Mouse (Mus musculus) heart, postnatal 0 days (tissue): ENCODE measurements at regions not wholly inside any gene's neighbourhood (a gene's known extent, or its start where the extent isn't known, plus 50 kb on each side); places are given as distances from the start of the nearest gene placed in this dataset.

Experiments used
- ATAC-seq: fragments of 200-750 bp; cut with Nextera tagmentation; 2 replicates; pipeline ENCODE4 v1.8.0; 2017; ENCODE audit warnings: low read depth, moderate number of reproducible peaks, moderate library complexity; ENCODE audit not compliant: insufficient read depth
- DNase-seq: peaks from one replicate; pipeline ENCODE4 v3.0.0-alpha.2; 2016; ENCODE audit warnings: low spot score
- H3K27ac ChIP-seq: fragments of 300-500 bp; sonication (generic); 2 replicates; pipeline ENCODE4 v1.5.1; 2014; ENCODE audit warnings: low read depth, mild to moderate bottlenecking
- H3K27me3 ChIP-seq: fragments of 300-500 bp; sonication (generic); 2 replicates; pipeline ENCODE4 v1.6.1; 2014; ENCODE audit warnings: low read length, mixed read lengths; ENCODE audit not compliant: control insufficient read depth, insufficient read depth
- H3K36me3 ChIP-seq: fragments of 300-500 bp; sonication (generic); replicated peaks from 2 replicates; pipeline ENCODE4 v1.6.1; 2014; ENCODE audit warnings: low read length, mixed read lengths; ENCODE audit not compliant: control insufficient read depth, insufficient read depth
- H3K4me1 ChIP-seq: fragments of 300-500 bp; sonication (generic); 2 replicates; pipeline ENCODE4 v1.6.1; 2014; ENCODE audit warnings: antibody characterized with exemption; ENCODE audit not compliant: control insufficient read depth, insufficient read depth
- H3K4me2 ChIP-seq: fragments of 300-500 bp; sonication (generic); 2 replicates; pipeline ENCODE4 v1.6.1; 2014; ENCODE audit warnings: low read depth, mild to moderate bottlenecking, low read length, moderate library complexity
- H3K4me3 ChIP-seq: fragments of 300-500 bp; sonication (generic); 2 replicates; pipeline ENCODE4 v1.5.1; 2014; ENCODE audit warnings: low read depth, low read length
- H3K9ac ChIP-seq: fragments of 300-500 bp; sonication (generic); replicated peaks from 2 replicates; pipeline ENCODE4 v1.6.1; 2014; ENCODE audit warnings: low read depth, low read length, mixed read lengths
- H3K9me3 ChIP-seq: fragments of 300-500 bp; sonication (generic); replicated peaks from 2 replicates; pipeline ENCODE4 v1.6.1; 2016; ENCODE audit warnings: low read length; ENCODE audit not compliant: control insufficient read depth
- CTCF ChIP-seq: IDR thresholded peaks from 2 replicates; pipeline ENCODE4 v1.5.1; 2016; ENCODE audit warnings: antibody characterized with exemption, control low read depth, low read depth
- EP300 ChIP-seq: IDR thresholded peaks from 2 replicates; pipeline ENCODE4 v1.6.1; 2016; ENCODE audit warnings: antibody characterized with exemption, low read depth
- WGBS: fragments of 180-500 bp; shearing (Covaris S2); extraction: QIAGEN DNeasy Blood & Tissue Kit; methylation state at CpG from one replicate; pipeline ENCODE4 v1.1.7; 2014; 5-methylcytosine and 5-hydroxymethylcytosine counted together

DNA sequence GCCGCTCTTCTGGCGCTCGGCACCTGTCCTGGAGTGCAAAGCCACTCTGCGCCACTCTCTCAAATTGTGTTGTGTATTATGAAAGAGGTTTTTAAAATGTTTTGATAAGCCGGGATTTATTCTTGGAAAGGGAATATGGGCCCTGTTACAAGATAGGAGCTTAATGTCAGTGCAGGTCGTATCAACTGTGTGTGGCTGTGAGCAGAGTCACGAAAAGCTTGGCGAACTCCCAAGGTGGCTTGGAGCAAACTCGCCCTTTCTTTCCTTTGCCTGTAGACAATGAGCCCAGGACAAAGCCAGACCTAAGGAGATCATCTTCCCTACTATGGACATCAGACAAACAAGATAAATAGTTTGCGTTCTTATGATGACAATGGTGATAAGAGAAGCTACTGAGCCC is 74.3 kb upstream of the Map4k3 start:
- peak overlapping the region; percentile 16; the same call in 1 of the 2 replicates for H3K9ac ChIP-seq
- H3K9me3 ChIP-seq: no peaks in the 10 kb centered on the region
- H3K4me1 ChIP-seq: peaks cover 30% of the 10 kb centered on the region
- H3K4me3 ChIP-seq: 0 out of 2 replicates have a peak overlapping the region, but pooled peaks have one; percentile 5
- ATAC-seq (peak; percentile 61), DNase-seq (peak; percentile 61)
- H3K36me3 ChIP-seq: no peaks in the 10 kb centered on the region
- H3K27me3 ChIP-seq: no peaks in the 10 kb centered on the region
- TF ChIP-seq EP300: peak; percentile 56; the same call in 1 of the 2 replicates
- TF ChIP-seq CTCF: no peak
- WGBS: 10% methylated on average over 10 of the region's 10 CpGs
- peak overlapping the region; percentile 83 for H3K27ac ChIP-seq
- peak overlapping the region; percentile 53 for H3K4me2 ChIP-seq

DNA sequence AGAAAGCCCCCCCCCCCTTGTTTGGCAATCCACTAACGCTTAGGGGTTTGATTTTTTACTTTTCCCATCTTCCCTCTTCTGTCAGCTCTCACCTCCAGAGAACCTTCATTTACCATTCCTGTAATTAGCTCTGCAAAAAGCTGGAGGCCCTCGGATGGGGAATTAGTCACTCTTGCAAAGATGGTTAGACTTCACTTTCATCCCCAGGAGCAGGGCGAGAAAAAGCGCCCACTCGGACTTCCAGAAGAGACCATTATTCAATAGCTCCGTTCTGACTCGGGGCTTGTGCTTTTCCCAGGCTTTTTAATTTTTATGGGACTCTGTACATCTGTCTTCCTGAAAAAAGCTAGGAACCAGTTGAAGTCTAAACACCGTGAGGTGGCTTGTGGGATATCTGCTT is 73.7 kb upstream of the Map4k3 start:
- WGBS: 22% methylated on average over 8 of the region's 8 CpGs
- Histone ChIP-seq H3K27me3 (no peaks in the 10 kb centered on the region), H3K9me3 (no peaks in the 10 kb centered on the region), H3K9ac (peak overlapping the region; percentile 16; the same call in 1 of the 2 replicates), H3K4me2 (peak overlapping the region; percentile 53), H3K27ac (peak overlapping the region; percentile 83), H3K4me1 (peaks cover 29% of the 10 kb centered on the region), H3K36me3 (no peaks in the 10 kb centered on the region), H3K4me3 (no peak overlapping the region)
- ATAC-seq (no peak), DNase-seq (no peak)
- TF ChIP-seq EP300 (no peak), CTCF (no peak)

DNA sequence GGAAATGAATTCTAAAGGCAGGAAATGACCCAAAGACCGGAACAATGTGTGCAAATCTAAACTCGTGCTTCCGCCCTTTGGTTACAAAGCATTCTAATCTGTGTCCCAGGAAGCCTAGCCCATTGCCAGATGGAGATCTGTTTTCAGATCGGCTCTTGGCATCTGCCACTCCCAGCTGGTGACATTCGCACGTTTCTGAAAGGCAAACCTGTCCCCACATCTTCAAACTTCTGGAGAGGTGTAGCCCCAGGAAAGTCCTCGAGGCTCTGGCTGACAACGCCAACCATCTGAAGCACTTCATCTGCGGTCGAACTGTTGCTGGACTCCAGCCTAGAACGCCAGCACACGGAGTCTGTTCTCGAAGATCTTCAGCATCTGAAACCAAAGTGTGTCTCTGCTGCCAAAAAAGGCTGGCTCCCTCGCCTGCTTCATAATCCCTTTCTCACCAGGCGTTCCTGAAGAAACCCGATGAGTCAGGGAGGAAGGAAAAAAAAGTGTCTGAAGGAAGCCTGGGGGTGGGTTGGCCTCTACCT is 73.2 kb upstream of the Map4k3 start:
- Histone ChIP-seq H3K9ac (0 out of 2 replicates have a peak overlapping the region, but pooled peaks have one; percentile 16), H3K9me3 (no peaks in the 10 kb centered on the region), H3K4me3 (no peak overlapping the region), H3K36me3 (no peaks in the 10 kb centered on the region), H3K4me2 (peak overlapping the region; percentile 53), H3K4me1 (peaks cover 29% of the 10 kb centered on the region), H3K27me3 (no peaks in the 10 kb centered on the region), H3K27ac (peak overlapping the region; percentile 83)
- peak; percentile 63 for DNase-seq
- peak; percentile 39 for ATAC-seq
- no peak for TF ChIP-seq CTCF
- peak; percentile 91 for TF ChIP-seq EP300
- 7% methylated on average over 16 of the region's 16 CpGs for WGBS

DNA sequence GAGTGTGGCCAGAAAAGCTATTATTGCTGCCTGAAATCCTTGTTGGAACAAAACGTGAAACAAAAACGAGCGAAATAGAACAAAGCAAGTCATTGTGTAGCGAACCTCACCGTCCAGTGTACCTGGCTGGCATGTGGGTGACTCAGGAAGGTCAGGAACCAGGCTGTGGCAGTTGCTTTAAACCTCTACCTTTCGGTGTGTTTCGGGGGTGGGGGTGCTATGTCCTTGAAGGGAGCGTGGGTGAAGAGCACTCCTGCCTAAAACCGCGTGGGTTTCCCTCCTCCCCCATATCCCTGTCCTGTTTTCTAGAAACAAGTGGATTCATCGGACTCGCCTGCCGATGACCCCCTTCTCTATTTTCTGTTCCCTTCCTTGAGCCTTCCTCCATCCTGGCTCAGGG is 72.6 kb upstream of the Map4k3 start:
- peaks cover 30% of the 10 kb centered on the region for H3K4me1 ChIP-seq
- H3K9ac ChIP-seq: no peak overlapping the region
- H3K4me2 ChIP-seq: peak overlapping the region; percentile 53; the same call in 1 of the 2 replicates
- WGBS: 69% methylated on average over 13 of the region's 13 CpGs
- ATAC-seq: no peak
- no peaks in the 10 kb centered on the region for H3K9me3 ChIP-seq
- H3K4me3 ChIP-seq: no peak overlapping the region
- no peaks in the 10 kb centered on the region for H3K36me3 ChIP-seq
- peak overlapping the region; percentile 83 for H3K27ac ChIP-seq
- no peak for DNase-seq
- TF ChIP-seq CTCF: no peak
- no peak for TF ChIP-seq EP300
- no peaks in the 10 kb centered on the region for H3K27me3 ChIP-seq

DNA sequence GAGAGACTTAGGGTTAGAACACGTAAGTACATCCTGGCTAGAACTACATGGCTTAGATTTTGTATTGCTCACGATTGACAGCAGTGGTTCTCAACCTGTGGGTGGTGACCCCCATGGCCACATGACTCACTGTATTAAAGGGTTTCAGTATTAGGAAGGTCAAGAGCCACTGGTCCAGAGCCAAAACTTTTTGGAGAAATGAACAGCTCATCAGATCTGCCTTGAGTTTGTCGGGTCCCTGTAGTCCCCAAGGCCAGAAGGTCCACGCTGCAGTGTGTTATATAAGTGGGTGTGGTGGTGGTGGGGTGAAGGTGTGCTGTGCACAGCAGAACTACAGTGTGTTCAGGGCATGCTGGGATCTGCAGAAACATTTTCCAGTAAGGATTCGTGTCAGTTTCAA is 72.2 kb upstream of the Map4k3 start:
- ATAC-seq (no peak), DNase-seq (no peak)
- peaks cover 34% of the 10 kb centered on the region for H3K4me1 ChIP-seq
- H3K4me3 ChIP-seq: no peak overlapping the region
- H3K27ac ChIP-seq: peak overlapping the region; percentile 83
- H3K9me3 ChIP-seq: no peaks in the 10 kb centered on the region
- H3K9ac ChIP-seq: no peak overlapping the region
- TF ChIP-seq CTCF (0 out of 2 replicates have a peak, but pooled peaks have one; percentile 0), EP300 (no peak)
- H3K27me3 ChIP-seq: no peaks in the 10 kb centered on the region
- 77% methylated on average over 5 of the region's 5 CpGs for WGBS
- no peaks in the 10 kb centered on the region for H3K36me3 ChIP-seq
- no peak overlapping the region for H3K4me2 ChIP-seq

DNA sequence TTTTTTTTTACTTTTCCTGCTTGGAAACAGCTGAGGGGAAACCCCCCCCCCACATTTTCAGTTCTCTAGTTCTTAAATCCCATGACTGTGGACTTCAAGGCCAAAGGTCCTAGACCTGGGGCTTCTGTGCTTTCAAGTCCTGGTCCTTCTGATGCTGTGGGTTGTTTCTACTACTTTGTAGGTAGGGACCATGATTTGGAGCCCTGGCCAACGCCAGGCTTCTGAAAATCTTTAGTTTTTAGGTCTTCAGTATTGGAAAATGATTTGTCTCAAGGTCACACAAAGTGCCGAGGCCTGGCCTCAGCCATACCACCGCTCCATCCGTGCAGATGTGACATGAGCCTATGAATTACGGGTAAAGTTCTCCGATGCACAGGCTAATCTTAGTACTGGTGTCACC is 70.8 kb upstream of the Map4k3 start:
- ATAC-seq (no peak), DNase-seq (no peak)
- Histone ChIP-seq H3K4me2 (no peak overlapping the region), H3K9me3 (no peaks in the 10 kb centered on the region), H3K4me1 (peaks cover 42% of the 10 kb centered on the region), H3K36me3 (no peaks in the 10 kb centered on the region), H3K27me3 (no peaks in the 10 kb centered on the region), H3K9ac (no peak overlapping the region), H3K4me3 (no peak overlapping the region), H3K27ac (peak overlapping the region; percentile 53)
- 94% methylated on average over 6 of the region's 6 CpGs for WGBS
- TF ChIP-seq EP300 (no peak), CTCF (no peak)
